Mouse (Mus musculus): ENCODE results near the gene Nr1d1. TPM values are rescaled to one million over a fixed set of nuclear protein-coding genes. Genes with fewer than 3 reads are reported as not detected.

Gene Nr1d1
- polyA plus RNA-seq, 1 experiment, result not detected

DNA sequence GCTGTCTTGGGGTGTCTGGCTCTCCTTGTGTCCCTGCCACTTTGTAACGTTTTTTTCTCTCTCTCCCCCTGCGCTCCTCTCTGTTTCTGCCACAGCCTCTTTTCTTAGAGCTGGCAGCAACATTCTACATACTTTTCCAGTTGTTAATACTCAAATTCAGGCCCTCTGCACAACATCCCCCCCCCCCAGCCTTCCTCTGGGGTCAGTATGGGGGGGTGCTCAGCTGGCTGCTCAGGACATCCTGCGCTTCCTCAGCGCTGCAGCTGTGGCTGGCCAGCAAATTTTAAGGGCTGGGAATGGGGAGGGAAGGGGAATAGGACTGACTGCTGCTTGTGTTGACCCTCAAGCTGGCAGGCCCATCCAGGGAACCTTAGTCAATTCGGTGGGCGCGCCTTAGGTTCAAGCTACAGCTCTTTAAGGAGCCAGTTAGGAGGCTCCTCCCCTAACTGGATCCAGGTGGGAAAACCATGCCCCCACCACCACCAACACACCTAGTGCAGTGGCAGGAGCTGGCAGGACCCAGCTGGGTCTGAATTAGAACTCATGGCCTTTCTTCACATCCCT, 30.6 kb downstream of the Nr1d1 start:
- TF ChIP-seq CTCF (IDR thresholded peaks at IDR 0.05; ENCODE audit: insufficient read depth, low read depth, low read length) (no peak), POLR2A (IDR thresholded peaks at IDR 0.05; ENCODE audit: insufficient read depth, low read depth, low read length) (no peak)
- peaks cover 59% of the 10 kb centered on the region for H3K4me1 ChIP-seq (ENCODE audit: control insufficient read depth, insufficient read depth, low read length)
- WGBS, result 17% methylated on average over 7 of the region's 7 CpGs
- H3K4me3 ChIP-seq (ENCODE audit: insufficient read depth, low read depth, low read length), result peak overlapping the region; percentile 48; the same call in 1 of the 2 replicates
- H3K27ac ChIP-seq (ENCODE audit: insufficient read depth, low read depth, low read length), result peak overlapping the region; percentile 71

DNA sequence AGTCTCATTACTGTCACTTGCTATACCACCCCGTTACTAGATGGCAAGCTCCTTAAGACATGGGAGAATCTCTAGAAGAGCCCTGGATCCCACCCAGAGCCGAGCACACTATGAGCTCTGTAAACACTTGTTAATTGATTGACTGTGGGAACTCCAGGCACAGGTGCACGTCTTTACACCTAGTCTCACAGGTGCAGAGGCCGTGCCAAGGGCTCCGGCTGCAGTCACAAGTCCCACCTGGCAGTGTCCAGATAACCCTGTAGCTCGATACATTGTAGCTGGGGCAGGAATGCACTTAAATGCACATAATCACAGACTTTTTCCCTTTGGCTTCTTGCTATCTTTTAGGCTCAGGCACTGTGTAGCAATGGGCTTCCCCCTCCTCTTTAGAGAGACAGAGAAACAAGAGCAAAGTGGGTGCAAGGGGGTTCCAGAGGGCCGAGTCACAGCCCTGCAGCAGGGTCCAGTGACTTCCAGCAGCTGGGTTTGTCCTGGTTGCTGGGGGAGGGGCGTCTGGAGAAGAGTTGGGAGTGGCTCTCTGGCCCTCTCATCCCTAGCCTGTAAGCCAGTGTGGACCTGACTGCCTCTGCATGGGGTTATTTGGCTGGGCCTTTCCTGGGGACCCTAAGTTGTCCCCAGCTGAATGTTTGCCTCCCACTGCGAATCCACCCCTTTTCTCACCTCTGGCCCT, 31.3 kb downstream of the Nr1d1 start:
- Histone ChIP-seq H3K4me1 (ENCODE audit: control insufficient read depth, insufficient read depth, low read length) (peaks cover 58% of the 10 kb centered on the region), H3K27ac (ENCODE audit: insufficient read depth, low read depth, low read length) (peak overlapping the region; percentile 71), H3K4me3 (ENCODE audit: insufficient read depth, low read depth, low read length) (peak overlapping the region; percentile 48)
- TF ChIP-seq POLR2A (IDR thresholded peaks at IDR 0.05; ENCODE audit: insufficient read depth, low read depth, low read length) (no peak), CTCF (IDR thresholded peaks at IDR 0.05; ENCODE audit: insufficient read depth, low read depth, low read length) (no peak)
- WGBS, result 3% methylated on average over 9 of the region's 9 CpGs

DNA sequence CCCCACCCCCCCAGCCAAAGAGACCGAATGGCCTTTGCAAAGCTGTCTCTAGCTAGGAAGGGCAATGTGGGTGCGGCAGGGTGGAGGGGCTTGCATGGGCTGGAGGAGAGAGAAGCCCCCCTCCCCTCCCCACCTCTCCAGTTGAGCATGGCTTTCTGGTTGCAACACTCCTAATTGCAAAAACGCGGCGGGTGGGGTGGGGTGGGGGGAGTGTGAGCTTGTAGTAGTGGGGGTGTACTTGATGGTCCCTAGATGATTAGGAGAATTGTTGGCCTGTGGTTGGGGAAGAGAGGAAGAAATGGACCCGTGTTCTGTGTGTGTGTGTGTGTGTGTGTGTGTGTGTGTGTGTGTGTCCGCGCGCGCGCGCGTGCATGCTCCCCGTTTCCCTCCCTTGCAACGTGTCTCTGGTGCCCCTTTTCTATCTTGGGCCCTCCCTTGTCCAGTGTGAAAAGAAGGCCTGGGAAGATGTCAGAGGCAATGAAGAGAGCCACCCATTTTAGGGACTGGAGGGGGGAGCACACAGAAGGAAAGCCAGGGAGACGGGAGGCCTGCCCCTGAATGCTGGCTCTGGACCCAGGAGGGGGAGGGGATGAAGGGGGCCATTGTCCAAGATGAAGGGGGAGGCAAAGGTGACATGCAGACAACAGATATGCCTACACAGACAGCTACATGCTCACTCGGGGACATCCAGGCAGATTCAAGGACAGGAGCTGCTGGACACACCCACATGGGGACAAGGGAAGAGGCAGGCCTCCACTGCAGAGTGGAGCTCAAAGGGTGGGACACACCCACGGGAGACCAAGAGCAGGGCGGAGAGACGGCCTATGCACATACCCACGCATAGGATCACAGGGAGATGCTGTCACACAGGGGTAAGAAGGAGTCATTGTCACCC, 32.5 kb downstream of the Nr1d1 start:
- peaks cover 53% of the 10 kb centered on the region for H3K4me1 ChIP-seq (ENCODE audit: control insufficient read depth, insufficient read depth, low read length)

DNA sequence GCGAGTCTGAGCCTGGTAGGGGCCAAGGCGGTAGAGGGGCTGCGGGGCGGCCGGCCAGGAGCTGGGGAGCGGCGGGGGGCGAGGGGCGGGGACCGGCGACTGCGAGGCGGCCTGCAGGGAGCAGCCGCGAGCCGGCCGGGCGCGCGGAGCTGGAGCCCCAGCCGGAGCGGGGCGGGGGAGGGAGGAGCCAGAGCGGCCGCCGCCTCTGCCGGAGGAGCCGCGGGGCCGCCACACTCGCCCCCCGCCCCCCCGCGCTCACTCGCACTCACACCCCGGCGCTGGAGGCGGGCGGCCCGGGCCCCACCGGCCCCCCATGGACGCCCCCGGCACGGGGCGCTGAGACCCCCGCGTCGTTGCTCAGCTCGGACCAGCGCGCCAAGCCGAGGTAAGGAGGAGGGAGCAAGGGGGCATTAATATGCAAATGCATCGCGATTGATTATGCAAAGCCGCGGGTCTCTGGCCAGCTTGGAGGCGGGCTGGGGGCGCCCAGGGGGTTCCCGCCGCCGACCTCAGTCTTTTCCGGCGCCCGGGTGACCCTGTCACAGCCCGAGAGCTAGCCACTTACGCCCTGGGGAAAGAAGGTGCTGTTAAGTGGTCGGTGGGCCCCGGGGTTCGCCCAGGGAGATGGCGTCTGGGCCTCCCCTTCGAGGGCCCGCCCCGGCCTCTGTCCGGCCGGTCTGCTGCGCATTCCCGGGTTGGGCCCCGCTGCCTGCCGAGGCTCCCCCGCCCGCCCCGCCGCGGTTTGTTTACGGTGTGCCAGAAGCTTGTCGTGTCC, 33.3 kb downstream of the Nr1d1 start:
- Histone ChIP-seq H3K27ac (ENCODE audit: insufficient read depth, low read depth, low read length) (peak overlapping the region; percentile 95), H3K4me3 (ENCODE audit: insufficient read depth, low read depth, low read length) (peak overlapping the region; percentile 79), H3K4me1 (ENCODE audit: control insufficient read depth, insufficient read depth, low read length) (peaks cover 46% of the 10 kb centered on the region)
- TF ChIP-seq CTCF (IDR thresholded peaks at IDR 0.05; ENCODE audit: insufficient read depth, low read depth, low read length) (no peak), POLR2A (IDR thresholded peaks at IDR 0.05; ENCODE audit: insufficient read depth, low read depth, low read length) (0 out of 2 replicates have a peak, but pooled peaks have one; percentile 21)
- 2% methylated on average over 67 of the region's 86 CpGs for WGBS

More for the DNA sequence above, 32.5 kb downstream of the Nr1d1 start:
- Histone ChIP-seq H3K4me3 (ENCODE audit: insufficient read depth, low read depth, low read length) (peak overlapping the region; percentile 79), H3K27ac (ENCODE audit: insufficient read depth, low read depth, low read length) (peak overlapping the region; percentile 95)
- under 1% methylated on average over 21 of the region's 21 CpGs for WGBS
- TF ChIP-seq POLR2A (IDR thresholded peaks at IDR 0.05; ENCODE audit: insufficient read depth, low read depth, low read length), result no peak
- no peak for TF ChIP-seq CTCF (IDR thresholded peaks at IDR 0.05; ENCODE audit: insufficient read depth, low read depth, low read length)

DNA sequence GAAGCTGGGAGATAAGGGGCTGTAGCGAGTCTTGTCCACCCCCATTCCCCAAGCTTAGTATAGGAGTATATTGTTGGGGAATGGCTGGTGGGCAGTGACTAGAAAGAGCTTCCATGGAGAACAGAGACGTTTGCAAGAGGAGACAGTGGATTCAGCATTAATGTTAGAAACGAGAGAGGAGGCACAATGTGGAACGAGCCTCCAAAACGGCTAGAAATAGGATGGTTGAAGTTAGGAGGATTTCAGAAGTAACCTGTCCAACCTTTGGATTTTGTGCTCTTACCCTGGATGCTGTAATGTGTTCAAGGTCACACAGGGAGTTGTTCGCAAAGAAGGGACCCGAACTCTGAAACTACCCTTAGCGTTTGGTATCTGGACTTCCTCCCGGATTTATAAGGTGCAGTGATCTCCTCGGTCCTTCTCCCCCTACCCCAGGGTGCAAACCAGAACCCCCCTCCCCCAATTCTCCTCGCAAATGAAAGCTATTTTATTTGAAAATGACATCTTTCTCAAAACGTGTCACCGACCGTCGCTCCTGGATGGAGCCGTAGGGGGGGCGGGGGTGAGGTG, 34.0 kb downstream of the Nr1d1 start:
- TF ChIP-seq POLR2A (IDR thresholded peaks at IDR 0.05; ENCODE audit: insufficient read depth, low read depth, low read length) (no peak), CTCF (IDR thresholded peaks at IDR 0.05; ENCODE audit: insufficient read depth, low read depth, low read length) (no peak)
- peaks cover 41% of the 10 kb centered on the region for H3K4me1 ChIP-seq (ENCODE audit: control insufficient read depth, insufficient read depth, low read length)
- WGBS, result under 1% methylated on average over 17 of the region's 17 CpGs
- H3K4me3 ChIP-seq (ENCODE audit: insufficient read depth, low read depth, low read length), result peak overlapping the region; percentile 48
- H3K27ac ChIP-seq (ENCODE audit: insufficient read depth, low read depth, low read length), result peak overlapping the region; percentile 89

GRCm38 (mm10) chr11:98740393-98741050, 34.6 kb downstream of the Nr1d1 start, which contains the start of gene Thra:
Gene Thra (plus strand): TSS chr11:98740638.
- peak within 1 kb of the TSS; percentile 48 for H3K4me3 ChIP-seq (ENCODE audit: insufficient read depth, low read depth, low read length)
- peak within 1 kb of the TSS; percentile 98 for H3K27ac ChIP-seq (ENCODE audit: insufficient read depth, low read depth, low read length)
- TF ChIP-seq CTCF (IDR thresholded peaks at IDR 0.05; ENCODE audit: insufficient read depth, low read depth, low read length) (no peak), POLR2A (IDR thresholded peaks at IDR 0.05; ENCODE audit: insufficient read depth, low read depth, low read length) (0 out of 2 replicates have a peak, but pooled peaks have one; percentile 32)
- under 1% methylated on average over 22 of the region's 22 CpGs for WGBS
- peaks cover 37% of the 10 kb centered on the region for H3K4me1 ChIP-seq (ENCODE audit: control insufficient read depth, insufficient read depth, low read length)

DNA sequence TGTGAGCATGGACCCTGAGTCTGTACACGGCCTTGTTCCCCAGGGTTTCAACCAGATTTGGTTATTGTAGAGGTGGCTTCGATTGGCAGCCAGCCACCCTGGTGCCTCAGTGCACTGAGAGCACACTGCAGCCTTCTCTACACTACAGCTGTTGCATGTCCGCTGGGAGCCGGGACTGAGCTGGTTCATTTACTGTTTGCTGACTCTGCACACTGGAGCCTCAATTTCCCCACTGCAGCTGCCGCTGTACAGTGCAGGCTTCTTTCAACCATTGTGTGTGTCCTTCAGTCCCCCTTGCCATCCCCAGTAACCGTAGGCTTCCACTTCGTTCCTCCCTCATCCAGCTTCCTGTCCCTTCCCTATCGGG, 35.1 kb downstream of the Nr1d1 start:
- peaks cover 36% of the 10 kb centered on the region for H3K4me1 ChIP-seq (ENCODE audit: control insufficient read depth, insufficient read depth, low read length)
- TF ChIP-seq POLR2A (IDR thresholded peaks at IDR 0.05; ENCODE audit: insufficient read depth, low read depth, low read length), result no peak
- no peak for TF ChIP-seq CTCF (IDR thresholded peaks at IDR 0.05; ENCODE audit: insufficient read depth, low read depth, low read length)
- 7% methylated on average over 8 of the region's 8 CpGs for WGBS
- peak overlapping the region; percentile 89 for H3K27ac ChIP-seq (ENCODE audit: insufficient read depth, low read depth, low read length)
- H3K4me3 ChIP-seq (ENCODE audit: insufficient read depth, low read depth, low read length), result peak overlapping the region; percentile 48
